Mouse (Mus musculus): ENCODE data around the gene Irf1. TPM values are rescaled to one million over a fixed set of nuclear protein-coding genes. Genes with fewer than 3 reads are reported as not detected.
A peak's percentile ranks its signal among the peaks of the same experiment; 100 is the strongest.

Gene Irf1
- polyA plus RNA-seq, 1 experiment: 169 TPM

DNA sequence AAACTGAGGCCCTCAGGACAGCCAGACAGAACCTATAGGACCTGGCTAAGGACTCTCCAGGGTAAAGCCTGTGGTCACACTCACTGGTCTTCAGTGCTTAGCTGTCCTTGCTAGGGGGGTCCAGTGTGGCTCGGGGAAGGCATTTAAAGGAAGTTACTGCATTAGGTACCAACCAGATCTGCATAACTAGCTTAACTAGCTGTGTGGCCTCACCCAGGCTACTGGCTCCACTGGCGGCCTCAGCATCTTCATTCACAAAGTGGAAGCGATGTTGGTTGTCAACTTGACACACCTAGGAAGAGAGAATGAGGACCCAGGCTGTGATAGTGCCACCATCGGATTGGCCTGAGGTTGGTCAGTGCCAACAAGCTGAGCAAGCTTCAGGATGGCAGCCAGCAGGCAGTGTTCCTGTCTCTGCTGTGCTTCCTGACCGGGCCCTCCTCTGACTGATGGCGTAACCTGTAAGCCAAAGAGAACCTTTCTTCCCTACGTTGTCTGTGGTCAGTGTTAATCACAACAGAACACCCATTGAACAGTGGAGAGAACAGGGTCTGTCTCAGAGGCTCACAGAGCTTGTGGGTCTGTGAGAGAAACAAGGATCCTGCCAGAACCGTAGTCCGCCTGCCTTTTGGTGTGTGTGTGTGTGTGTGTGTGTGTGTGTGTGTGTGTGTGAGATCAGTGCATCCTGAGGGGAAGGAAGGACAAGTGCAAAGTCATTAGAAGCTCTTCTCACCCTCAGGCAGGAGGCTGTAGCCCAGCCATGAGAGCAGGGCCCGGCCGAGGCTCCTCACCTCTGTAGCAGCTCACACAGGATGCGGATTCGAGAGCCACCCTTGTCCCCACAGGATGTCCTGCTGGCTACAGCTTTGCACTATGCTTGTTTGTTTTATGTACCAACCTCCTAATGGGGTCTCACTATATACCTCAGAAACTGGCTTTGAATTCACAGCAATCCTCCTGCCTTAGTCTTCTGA, 16.5 kb downstream of the Irf1 start:
- 54% methylated on average over 13 of the region's 13 CpGs for WGBS
- no peaks in the 10 kb centered on the region for H3K27me3 ChIP-seq (ENCODE audit: control insufficient read depth, insufficient read depth, low read length)
- no peak for DNase-seq
- H3K27ac ChIP-seq (ENCODE audit: control insufficient read depth, insufficient read depth, low read length): peak overlapping the region; percentile 76; the same call in 1 of the 2 replicates
- H3K4me3 ChIP-seq (ENCODE audit: control insufficient read depth, insufficient read depth, low read length): no peak overlapping the region
- TF ChIP-seq POLR2A (IDR thresholded peaks at IDR 0.05; ENCODE audit: control insufficient read depth, extremely low read depth, insufficient read depth, low read length, poor library complexity) (no peak), CTCF (IDR thresholded peaks at IDR 0.05; ENCODE audit: borderline replicate concordance, control insufficient read depth, extremely low read depth, insufficient read depth, low read length, poor library complexity) (no peak)
- H3K36me3 ChIP-seq (ENCODE audit: control insufficient read depth, insufficient read depth, low read length): no peaks in the 10 kb centered on the region
- H3K4me1 ChIP-seq (replicated peaks; ENCODE audit: control insufficient read depth, insufficient read depth, low read length): peaks cover 23% of the 10 kb centered on the region

DNA sequence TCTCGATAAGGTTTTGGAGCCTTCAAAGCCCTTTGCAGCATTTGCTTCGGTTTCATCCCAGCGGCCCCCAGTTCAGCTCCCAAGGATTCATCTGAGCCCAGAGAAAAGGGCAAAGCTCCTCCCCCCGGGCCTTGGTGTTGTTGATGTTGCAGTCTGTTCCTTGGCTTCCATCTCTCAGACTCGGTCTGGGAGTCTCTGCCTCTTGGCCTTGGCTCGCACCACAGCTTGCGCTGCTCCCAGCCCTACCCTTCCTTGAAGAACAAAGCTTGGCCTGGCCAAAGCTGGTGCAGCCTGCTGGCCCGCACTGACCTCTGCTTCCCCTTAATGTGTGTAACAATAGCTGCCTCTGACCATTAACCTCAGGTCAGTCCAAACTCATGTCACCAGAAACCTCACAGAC, 18.4 kb downstream of the Irf1 start:
- Histone ChIP-seq H3K4me3 (ENCODE audit: control insufficient read depth, insufficient read depth, low read length) (no peak overlapping the region), H3K27ac (ENCODE audit: control insufficient read depth, insufficient read depth, low read length) (no peak overlapping the region), H3K27me3 (ENCODE audit: control insufficient read depth, insufficient read depth, low read length) (no peaks in the 10 kb centered on the region), H3K4me1 (replicated peaks; ENCODE audit: control insufficient read depth, insufficient read depth, low read length) (peaks cover 23% of the 10 kb centered on the region), H3K36me3 (ENCODE audit: control insufficient read depth, insufficient read depth, low read length) (no peaks in the 10 kb centered on the region)
- no peak for DNase-seq
- no peak for TF ChIP-seq CTCF (IDR thresholded peaks at IDR 0.05; ENCODE audit: borderline replicate concordance, control insufficient read depth, extremely low read depth, insufficient read depth, low read length, poor library complexity)
- TF ChIP-seq POLR2A (IDR thresholded peaks at IDR 0.05; ENCODE audit: control insufficient read depth, extremely low read depth, insufficient read depth, low read length, poor library complexity): no peak
- WGBS: 97% methylated on average over 8 of the region's 8 CpGs

DNA sequence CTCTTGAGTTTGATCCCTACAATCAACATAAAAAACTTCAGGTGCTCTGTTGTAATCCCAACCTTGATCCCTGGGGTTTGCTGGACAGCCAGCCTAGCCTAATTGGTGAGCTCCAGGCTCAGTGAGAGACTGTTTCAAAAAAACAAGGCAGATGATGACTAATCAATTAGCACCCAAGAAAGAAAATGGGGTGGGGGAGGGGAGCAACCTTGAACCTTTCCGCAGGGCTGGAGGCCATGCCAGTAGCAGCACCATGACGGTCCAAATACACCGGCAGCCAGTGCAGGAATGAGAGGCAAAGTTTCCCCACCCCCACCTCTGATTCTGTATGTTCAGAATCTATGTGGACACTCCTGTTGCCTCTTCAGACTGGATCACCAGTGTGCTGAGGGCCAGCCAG, 19.5 kb downstream of the Irf1 start:
- DNase-seq: no peak
- Histone ChIP-seq H3K4me1 (replicated peaks; ENCODE audit: control insufficient read depth, insufficient read depth, low read length) (peaks cover 25% of the 10 kb centered on the region), H3K27me3 (ENCODE audit: control insufficient read depth, insufficient read depth, low read length) (no peaks in the 10 kb centered on the region), H3K4me3 (ENCODE audit: control insufficient read depth, insufficient read depth, low read length) (no peak overlapping the region), H3K27ac (ENCODE audit: control insufficient read depth, insufficient read depth, low read length) (no peak overlapping the region), H3K36me3 (ENCODE audit: control insufficient read depth, insufficient read depth, low read length) (no peaks in the 10 kb centered on the region)
- WGBS: 88% methylated on average over 3 of the region's 3 CpGs
- TF ChIP-seq POLR2A (IDR thresholded peaks at IDR 0.05; ENCODE audit: control insufficient read depth, extremely low read depth, insufficient read depth, low read length, poor library complexity) (no peak), CTCF (IDR thresholded peaks at IDR 0.05; ENCODE audit: borderline replicate concordance, control insufficient read depth, extremely low read depth, insufficient read depth, low read length, poor library complexity) (no peak)

DNA sequence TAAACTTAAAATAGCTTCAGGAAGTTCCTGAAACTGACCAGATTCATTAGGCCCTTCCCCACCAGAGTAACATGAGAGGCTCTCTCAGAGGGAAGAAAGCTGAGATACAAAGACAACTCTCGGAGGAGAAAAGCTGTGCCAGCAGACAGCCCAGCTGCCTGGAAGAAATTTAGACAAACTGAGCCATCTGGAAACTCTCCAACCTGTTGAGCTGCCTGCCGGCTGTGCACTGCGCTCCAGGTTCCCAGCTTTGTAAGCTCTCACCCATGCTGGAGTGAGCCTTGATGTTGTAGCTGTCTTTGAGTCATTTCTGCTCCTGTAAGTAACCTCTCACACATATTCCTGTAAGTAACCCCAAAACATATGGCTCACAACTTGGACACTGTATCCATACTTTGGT, 23.2 kb downstream of the Irf1 start:
- TF ChIP-seq POLR2A (IDR thresholded peaks at IDR 0.05; ENCODE audit: control insufficient read depth, extremely low read depth, insufficient read depth, low read length, poor library complexity) (no peak), CTCF (IDR thresholded peaks at IDR 0.05; ENCODE audit: borderline replicate concordance, control insufficient read depth, extremely low read depth, insufficient read depth, low read length, poor library complexity) (no peak)
- Histone ChIP-seq H3K4me3 (ENCODE audit: control insufficient read depth, insufficient read depth, low read length) (no peak overlapping the region), H3K27ac (ENCODE audit: control insufficient read depth, insufficient read depth, low read length) (no peak overlapping the region), H3K36me3 (ENCODE audit: control insufficient read depth, insufficient read depth, low read length) (no peaks in the 10 kb centered on the region), H3K27me3 (ENCODE audit: control insufficient read depth, insufficient read depth, low read length) (no peaks in the 10 kb centered on the region), H3K4me1 (replicated peaks; ENCODE audit: control insufficient read depth, insufficient read depth, low read length) (peaks cover 30% of the 10 kb centered on the region)
- no peak for DNase-seq
- 96% methylated on average over 3 of the region's 3 CpGs for WGBS

DNA sequence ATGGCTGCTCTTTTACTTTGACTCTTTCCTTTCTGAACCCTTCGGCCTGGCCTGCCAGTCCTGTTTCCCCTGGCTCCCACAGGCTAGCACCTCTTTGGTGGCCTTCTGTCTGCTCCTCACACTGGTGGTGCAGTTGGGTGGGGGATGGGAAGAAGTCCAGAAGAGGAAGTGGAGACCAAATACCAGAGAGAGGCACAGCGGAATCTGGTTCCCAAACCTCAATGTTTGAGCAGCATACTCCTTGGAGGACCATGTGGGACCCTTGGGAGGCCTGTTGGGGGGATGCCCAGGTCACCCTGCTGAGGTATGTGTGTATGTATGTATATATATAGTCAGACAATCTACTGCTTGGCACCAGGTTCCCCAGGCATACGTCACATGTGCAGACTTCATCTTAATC, 24.2 kb downstream of the Irf1 start:
- 32% methylated on average over 3 of the region's 3 CpGs for WGBS
- H3K4me3 ChIP-seq (ENCODE audit: control insufficient read depth, insufficient read depth, low read length): no peak overlapping the region
- DNase-seq: peak; percentile 37
- H3K36me3 ChIP-seq (ENCODE audit: control insufficient read depth, insufficient read depth, low read length): no peaks in the 10 kb centered on the region
- TF ChIP-seq POLR2A (IDR thresholded peaks at IDR 0.05; ENCODE audit: control insufficient read depth, extremely low read depth, insufficient read depth, low read length, poor library complexity): no peak
- no peak for TF ChIP-seq CTCF (IDR thresholded peaks at IDR 0.05; ENCODE audit: borderline replicate concordance, control insufficient read depth, extremely low read depth, insufficient read depth, low read length, poor library complexity)
- H3K27ac ChIP-seq (ENCODE audit: control insufficient read depth, insufficient read depth, low read length): peak overlapping the region; percentile 55; the same call in 1 of the 2 replicates
- no peaks in the 10 kb centered on the region for H3K27me3 ChIP-seq (ENCODE audit: control insufficient read depth, insufficient read depth, low read length)
- H3K4me1 ChIP-seq (replicated peaks; ENCODE audit: control insufficient read depth, insufficient read depth, low read length): peaks cover 31% of the 10 kb centered on the region

DNA sequence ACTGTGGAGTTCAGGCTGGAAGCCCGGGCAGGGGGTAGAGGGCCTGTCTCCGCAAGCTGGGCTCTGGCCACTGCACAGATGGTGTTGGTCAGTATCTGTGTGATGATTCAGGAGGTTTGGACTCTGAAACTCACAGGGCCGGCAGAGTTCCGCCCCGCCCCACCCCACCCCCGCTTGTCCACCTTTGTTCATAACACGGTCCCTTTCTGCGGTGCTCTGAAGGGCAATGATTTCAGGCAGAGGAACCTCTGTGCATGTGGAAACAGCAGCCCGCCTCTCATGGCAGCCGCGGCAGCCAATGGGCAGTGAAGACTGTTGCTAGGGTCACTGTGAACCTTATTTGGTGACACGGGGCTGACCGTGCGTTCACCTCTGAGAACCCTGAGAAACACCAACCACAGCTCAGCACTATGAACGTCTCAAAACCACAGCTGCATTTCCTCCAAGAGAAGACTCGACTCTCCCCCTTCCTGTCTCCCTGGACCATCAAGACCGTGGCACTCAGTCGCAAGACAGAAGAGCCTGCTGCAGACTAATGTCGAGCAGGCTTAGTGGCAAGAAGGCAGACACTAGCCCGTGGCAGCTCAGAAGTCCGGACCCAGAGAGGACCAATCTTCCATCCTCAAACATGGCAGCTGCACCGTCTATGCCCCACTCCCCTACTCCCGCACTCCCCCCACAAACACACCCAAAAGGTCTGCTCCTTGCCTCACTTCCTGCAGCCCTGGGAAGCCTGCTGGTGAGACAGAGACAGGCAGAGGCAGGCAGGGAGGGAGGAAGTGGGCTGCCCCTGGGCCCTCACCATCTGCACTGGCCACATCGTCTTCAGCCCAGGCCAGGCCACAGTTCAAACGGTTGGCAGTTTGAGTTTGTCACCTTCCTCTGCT, 25.1 kb downstream of the Irf1 start:
- peak overlapping the region; percentile 40 for H3K4me3 ChIP-seq (ENCODE audit: control insufficient read depth, insufficient read depth, low read length)

More for the DNA sequence above, 25.1 kb downstream of the Irf1 start:
- 4% methylated on average over 25 of the region's 25 CpGs for WGBS
- H3K27ac ChIP-seq (ENCODE audit: control insufficient read depth, insufficient read depth, low read length): peak overlapping the region; percentile 55
- peaks cover 35% of the 10 kb centered on the region for H3K4me1 ChIP-seq (replicated peaks; ENCODE audit: control insufficient read depth, insufficient read depth, low read length)
- no peaks in the 10 kb centered on the region for H3K36me3 ChIP-seq (ENCODE audit: control insufficient read depth, insufficient read depth, low read length)
- H3K27me3 ChIP-seq (ENCODE audit: control insufficient read depth, insufficient read depth, low read length): no peaks in the 10 kb centered on the region
- TF ChIP-seq CTCF (IDR thresholded peaks at IDR 0.05; ENCODE audit: borderline replicate concordance, control insufficient read depth, extremely low read depth, insufficient read depth, low read length, poor library complexity) (peak; percentile 53; the same call in 1 of the 2 replicates), POLR2A (IDR thresholded peaks at IDR 0.05; ENCODE audit: control insufficient read depth, extremely low read depth, insufficient read depth, low read length, poor library complexity) (no peak; the same call in 1 of the 2 replicates)
- DNase-seq: peak; percentile 78

Data from thymus, adult 2 months (tissue).